Comparison of ENCODE assay signal across 10 mouse cellular contexts in the genomic region with DNA sequence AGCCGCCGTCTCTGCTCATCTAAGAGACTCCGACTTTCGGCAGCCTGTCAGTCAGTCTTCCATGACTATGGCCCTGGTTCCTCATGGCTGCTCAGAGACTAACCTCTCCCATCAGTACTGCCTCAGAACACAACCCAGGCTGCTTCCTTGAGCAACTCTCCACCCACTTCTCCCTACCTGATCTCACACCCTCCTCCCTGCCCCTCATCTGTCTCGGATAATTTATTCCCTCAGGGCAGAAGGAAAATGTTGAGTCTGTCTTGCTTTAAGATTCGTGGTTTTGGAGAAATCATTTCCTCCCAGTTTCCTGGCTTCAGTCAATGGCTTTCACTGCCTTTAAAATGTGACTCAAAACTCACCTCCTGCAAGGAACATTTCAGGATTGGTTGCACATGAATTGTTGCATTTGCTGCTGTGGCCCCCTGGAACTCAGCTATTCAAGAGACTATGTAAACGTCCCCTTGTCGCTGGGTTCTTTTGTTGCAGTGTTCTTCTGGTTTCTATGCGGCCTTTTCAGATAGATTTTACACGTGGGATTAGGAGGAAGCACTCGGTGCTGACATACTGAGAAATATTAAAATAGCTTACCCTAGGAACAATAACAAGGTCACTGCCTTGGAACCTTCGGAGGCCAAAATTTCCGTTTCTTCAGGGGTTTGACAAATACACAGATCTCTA.
DNase-seq lines count a peak whose midpoint lies in the region; ATAC-seq and TF ChIP-seq lines count a peak whose summit lies in the region.
"Had no signal": no experiment of that assay in that cellular context is flagged by ENCODE, and none has a peak within 500 bp of the region (broad histone marks: within the 10 kb centered on the region; RNA-seq: fewer than 3 reads in every experiment).

No protein-coding gene starts in this region.

- peaks cover 3% of the 10 kb centered on the region; the same call in 1 of the 2 replicates for H3K4me1 ChIP-seq in hindbrain, embryonic 11.5 days (replicated peaks; ENCODE audit: control insufficient read depth, insufficient read depth, low read length)
- H3K4me1 ChIP-seq in hindbrain, embryonic 12.5 days = peaks cover 17% of the 10 kb centered on the region
- H3K4me1 ChIP-seq in limb, embryonic 14.5 days (ENCODE audit: control insufficient read depth, insufficient read depth, low read length) = peaks cover 8% of the 10 kb centered on the region

- no peak overlapping the region for H3K9ac ChIP-seq in hindbrain, embryonic 11.5 days (ENCODE audit: low read depth, low read length)
- H3K9ac ChIP-seq in hindbrain, embryonic 12.5 days = no peak overlapping the region
- H3K9ac ChIP-seq in limb, embryonic 14.5 days (ENCODE audit: low read depth, low read length, severe bottlenecking) = no peak overlapping the region

- TF ChIP-seq POLR2A in limb, embryonic 14.5 days (IDR thresholded peaks at IDR 0.05; ENCODE audit: borderline replicate concordance, extremely low read depth, insufficient read depth, insufficient read length) = no peak

- WGBS in hindbrain, embryonic 11.5 days = 29% methylated on average over 13 of the region's 13 CpGs
- WGBS in hindbrain, embryonic 12.5 days = 25% methylated on average over 13 of the region's 13 CpGs
- 53% methylated on average over 13 of the region's 13 CpGs for WGBS in limb, embryonic 14.5 days

- no peak overlapping the region for H3K27ac ChIP-seq in hindbrain, embryonic 11.5 days (ENCODE audit: low read depth, low read length)
- H3K27ac ChIP-seq in hindbrain, embryonic 12.5 days = no peak overlapping the region
- peak overlapping the region; percentile 27; the same call in 1 of the 2 replicates for H3K27ac ChIP-seq in limb, embryonic 14.5 days (replicated peaks; ENCODE audit: low read depth, low read length)

- peaks cover 2% of the 10 kb centered on the region; the same call in 1 of the 2 replicates for H3K27me3 ChIP-seq in hindbrain, embryonic 11.5 days (ENCODE audit: control insufficient read depth, insufficient read depth, low read length)
- H3K27me3 ChIP-seq in hindbrain, embryonic 12.5 days = peaks cover 37% of the 10 kb centered on the region
- H3K27me3 ChIP-seq in limb, embryonic 14.5 days (ENCODE audit: control insufficient read depth, insufficient read depth, low read length) = no peaks in the 10 kb centered on the region

- H3K4me3 ChIP-seq in hindbrain, embryonic 11.5 days (ENCODE audit: low read depth, low read length) = no peak overlapping the region
- no peak overlapping the region for H3K4me3 ChIP-seq in hindbrain, embryonic 12.5 days
- H3K4me3 ChIP-seq in limb, embryonic 14.5 days (replicated peaks; ENCODE audit: low read length) = no peak overlapping the region

- H3K4me2 ChIP-seq in hindbrain, embryonic 11.5 days (replicated peaks; ENCODE audit: low read depth, low read length) = no peak overlapping the region
- H3K4me2 ChIP-seq in hindbrain, embryonic 12.5 days (replicated peaks) = no peak overlapping the region
- no peak overlapping the region for H3K4me2 ChIP-seq in limb, embryonic 14.5 days (replicated peaks; ENCODE audit: low read depth, low read length, severe bottlenecking)

- peak; percentile 53; the same call in 1 of the 2 replicates for ATAC-seq in hindbrain, embryonic 11.5 days (ENCODE audit: low FRiP score)
- no peak for ATAC-seq in hindbrain, embryonic 12.5 days (ENCODE audit: low FRiP score)
- no peak for ATAC-seq in limb, embryonic 14.5 days (ENCODE audit: low FRiP score, low read depth)

- peak; percentile 35 for DNase-seq in hindbrain, embryonic 11.5 days (ENCODE audit: low spot score)
- DNase-seq in 3T3-L1 (ENCODE audit: low read depth, low spot score) (peak; percentile 64), ZHBTc4 (ENCODE audit: low read depth, low spot score) (peak; percentile 8)
- DNase-seq in limb, embryonic 14.5 days (ENCODE audit: low spot score) = no peak
- DNase-seq in right cerebral cortex, postnatal 4 days = no peak
- no peak for DNase-seq in left cerebral cortex, adult 8-10 months (ENCODE audit: low spot score in 2 of 2)
- DNase-seq in thymus, postnatal 0 days (ENCODE audit: low spot score) = no peak
- DNase-seq: cerebellum, adult 9-10 months; heart, postnatal 14 days had no signal

- no peaks in the 10 kb centered on the region for H3K9me3 ChIP-seq in hindbrain, embryonic 11.5 days (ENCODE audit: control insufficient read depth, low read length)
- H3K9me3 ChIP-seq in hindbrain, embryonic 12.5 days (replicated peaks) = no peaks in the 10 kb centered on the region
- no peaks in the 10 kb centered on the region for H3K9me3 ChIP-seq in limb, embryonic 14.5 days (ENCODE audit: control insufficient read depth, low read length)

- H3K36me3 ChIP-seq in hindbrain, embryonic 11.5 days (ENCODE audit: control insufficient read depth, insufficient read depth, low read length) = no peaks in the 10 kb centered on the region
- no peaks in the 10 kb centered on the region for H3K36me3 ChIP-seq in hindbrain, embryonic 12.5 days
- H3K36me3 ChIP-seq in limb, embryonic 14.5 days (ENCODE audit: control insufficient read depth, insufficient read depth, low read length) = no peaks in the 10 kb centered on the region

Comparison
In these comparisons a context has a peak if more than half of its experiments do, and no peak if none do; other contexts are left out.
1. DNase-seq: peak in hindbrain, embryonic 11.5 days (single experiment), 3T3-L1 (single experiment) and ZHBTc4 (single experiment); none in limb, embryonic 14.5 days (single experiment), right cerebral cortex, postnatal 4 days (single experiment), left cerebral cortex, adult 8-10 months (0 of 2) and thymus, postnatal 0 days (single experiment).